Mouse (Mus musculus): ENCODE data around the gene AC124502.3.

GRCm38 (mm10) chr19:5089324-5089723 is 50.6 kb downstream of the AC124502.3 start:
- TF ChIP-seq POLR2A (IDR thresholded peaks at IDR 0.05; ENCODE audit: low read depth, low read length) (no peak), CTCF (conservative IDR thresholded peaks at IDR 0.05; ENCODE audit: insufficient read depth, insufficient read length, low read depth, low read length) (no peak)
